Mouse (Mus musculus): Measurements from ENCODE around the gene Ngdn. TPM values are rescaled to one million over a fixed set of nuclear protein-coding genes. Genes with fewer than 3 reads are reported as not detected.

The Ngdn gene
- total and polyA plus RNA-seq, 3 experiments = 140 to 148 TPM; not detected in 1

GRCm38 (mm10) chr14:55062626-55063025 is 47.4 kb downstream of the Ngdn start:
- Histone ChIP-seq H3K79me2 (ENCODE audit: control insufficient read depth, insufficient read depth, low read length, poor library complexity) (no peaks in the 10 kb centered on the region), H3K36me3 (ENCODE audit: control insufficient read depth in 1 of 2, insufficient read depth in 2 of 2, low read length in 2 of 2) (peaks cover 0 to 10% of the 10 kb centered on the region in 2 experiments; a peak in 2 of 4 replicates), H3K4me3 (ENCODE audit: control insufficient read depth in 1 of 2, insufficient read depth in 1 of 2, low read depth in 2 of 2, low read length in 2 of 2) (peak overlapping the region; percentile 34 to 37; a peak in 3 of 4 replicates), H3K27me3 (ENCODE audit: control insufficient read depth in 1 of 2, insufficient read depth in 2 of 2, low read length in 2 of 2) (no peaks in the 10 kb centered on the region), H3K4me1 (ENCODE audit: control insufficient read depth in 1 of 2, insufficient read depth in 2 of 2, low read length in 2 of 2) (peaks cover 0 to 8% of the 10 kb centered on the region in 2 experiments; a peak in 3 of 4 replicates), H3K9ac (ENCODE audit: control insufficient read depth, low read depth, low read length, poor library complexity, severe bottlenecking) (peak overlapping the region; percentile 46), H3K9me3 (replicated peaks; ENCODE audit: insufficient read depth, low read length) (no peaks in the 10 kb centered on the region), H3K27ac (ENCODE audit: control insufficient read depth, low read depth, low read length) (no peak overlapping the region)
- no peak for TF ChIP-seq TCF12 (IDR thresholded peaks at IDR 0.05; ENCODE audit: low read depth, low read length)
- 0 out of 2 replicates have a peak, but pooled peaks have one; percentile 23 for TF ChIP-seq NRF1 (IDR thresholded peaks at IDR 0.05; ENCODE audit: insufficient read depth, low read depth, low read length, poor library complexity, severe bottlenecking)
- TF ChIP-seq ELF1 (IDR thresholded peaks at IDR 0.05; ENCODE audit: low read depth, low read length) = no peak
- TF ChIP-seq TBP (IDR thresholded peaks at IDR 0.05; ENCODE audit: low read depth, low read length) = no peak
- TF ChIP-seq JUND (IDR thresholded peaks at IDR 0.05; ENCODE audit: low read depth, low read length) = no peak
- TF ChIP-seq HCFC1 (IDR thresholded peaks at IDR 0.05; ENCODE audit: low read depth, low read length) = 0 out of 2 replicates have a peak, but pooled peaks have one; percentile 13
- TF ChIP-seq UBTF (IDR thresholded peaks at IDR 0.05; ENCODE audit: borderline replicate concordance, insufficient read depth, low read depth, low read length) = no peak
- 0 out of 2 replicates have a peak, but pooled peaks have one; percentile 45 for TF ChIP-seq MAZ (IDR thresholded peaks at IDR 0.05; ENCODE audit: low read depth, low read length)
- 0 out of 2 replicates have a peak, but pooled peaks have one; percentile 11 for TF ChIP-seq ETS1 (IDR thresholded peaks at IDR 0.05; ENCODE audit: low read depth, low read length)
- TF ChIP-seq EP300 (IDR thresholded peaks at IDR 0.05; ENCODE audit: low read depth in 1 of 2, low read length in 2 of 2) = peak in 1 of 2 experiments; percentile 44; a peak in 1 of 4 replicates
- no peak for TF ChIP-seq ZNF384 (IDR thresholded peaks at IDR 0.05; ENCODE audit: low read depth, low read length)
- TF ChIP-seq POLR2AphosphoS2 (IDR thresholded peaks at IDR 0.05; ENCODE audit: low read length) = no peak
- TF ChIP-seq GATA1 (IDR thresholded peaks at IDR 0.05; ENCODE audit: low read depth, low read length) = no peak
- TF ChIP-seq CHD1 (IDR thresholded peaks at IDR 0.05; ENCODE audit: low read depth, low read length) = no peak
- TF ChIP-seq MYC (IDR thresholded peaks at IDR 0.05; ENCODE audit: low read depth, low read length) = no peak
- TF ChIP-seq SIN3A (IDR thresholded peaks at IDR 0.05; ENCODE audit: low read length) = no peak
- no peak for TF ChIP-seq MXI1 (IDR thresholded peaks at IDR 0.05; ENCODE audit: low read depth, low read length)
- TF ChIP-seq RCOR1 (IDR thresholded peaks at IDR 0.05; ENCODE audit: low read depth, low read length) = no peak
- no peak for TF ChIP-seq GABPA (IDR thresholded peaks at IDR 0.05; ENCODE audit: low read depth, low read length)
- TF ChIP-seq CHD2 (IDR thresholded peaks at IDR 0.05; ENCODE audit: low read length) = no peak
- TF ChIP-seq MYB (IDR thresholded peaks at IDR 0.05; ENCODE audit: low read depth, low read length) = no peak
- TF ChIP-seq KAT2A (conservative IDR thresholded peaks at IDR 0.05; ENCODE audit: low read depth, low read length) = no peak
- TF ChIP-seq CTCF (IDR thresholded peaks at IDR 0.05 in 2 of 3, conservative IDR thresholded peaks at IDR 0.05 in 1 of 3; ENCODE audit: control insufficient read depth in 1 of 3, insufficient read depth in 1 of 3, low read depth in 2 of 3, low read length in 3 of 3, poor library complexity in 1 of 3, severe bottlenecking in 1 of 3) = peak in 2 of 3 experiments; percentile 17 to 31; a peak in 2 of 6 replicates
- no peak for TF ChIP-seq ZMIZ1 (IDR thresholded peaks at IDR 0.05; ENCODE audit: low read depth, low read length)
- no peak for TF ChIP-seq MAFK (IDR thresholded peaks at IDR 0.05; ENCODE audit: borderline replicate concordance, low read depth, low read length)
- no peak for TF ChIP-seq USF1 (IDR thresholded peaks at IDR 0.05; ENCODE audit: low read depth, low read length)
- TF ChIP-seq ZKSCAN1 (IDR thresholded peaks at IDR 0.05; ENCODE audit: low read depth, low read length) = no peak
- TF ChIP-seq SMC3 (IDR thresholded peaks at IDR 0.05; ENCODE audit: low read depth, low read length) = no peak
- TF ChIP-seq BHLHE40 (IDR thresholded peaks at IDR 0.05; ENCODE audit: borderline replicate concordance, low read depth, low read length) = no peak
- peak; percentile 89 for DNase-seq (ENCODE audit: low read depth, low spot score)
